Mouse (Mus musculus) cerebellum, adult 2 months (tissue): Measurements from ENCODE around the gene Borcs5. TPM values are rescaled to one million over a fixed set of nuclear protein-coding genes. Genes with fewer than 3 reads are reported as not detected.

Source experiments
- DNase-seq, 2 experiments: peaks; one replicate each; pipeline ENCODE4 v3.0.0; 2021
- H3K27ac ChIP-seq: fragments of 200-500 bp; 2 replicates; pipeline ENCODE4 v1.5.1; 2012; ENCODE audit warnings: low read length, control low read depth, inconsistent platforms; ENCODE audit not compliant: insufficient read depth
- H3K27me3 ChIP-seq: fragments of 200-500 bp; 2 replicates; pipeline ENCODE4 v1.6.1; 2012; ENCODE audit warnings: inconsistent platforms, mild to moderate bottlenecking, low read length, moderate library complexity; ENCODE audit not compliant: control insufficient read depth, insufficient read depth
- H3K4me1 ChIP-seq: fragments of 200-500 bp; 2 replicates; pipeline ENCODE4 v1.6.1; 2011; ENCODE audit warnings: low read length; ENCODE audit not compliant: control insufficient read depth, insufficient read depth
- H3K4me3 ChIP-seq: fragments of 200-500 bp; replicated peaks from 2 replicates; pipeline ENCODE3; 2011; ENCODE audit warnings: mild to moderate bottlenecking, low read depth, low read length, control low read depth; ENCODE audit not compliant: insufficient read depth
- CTCF ChIP-seq: fragments of 200-500 bp; IDR thresholded peaks from 2 replicates; pipeline ENCODE4 v1.5.1; 2011; ENCODE audit warnings: low read depth, mild to moderate bottlenecking, control low read depth, low read length, moderate library complexity, borderline replicate concordance; ENCODE audit not compliant: insufficient read depth
- POLR2A ChIP-seq: fragments of 200-500 bp; IDR thresholded peaks from 2 replicates; pipeline ENCODE4 v1.6.1; 2011; ENCODE audit warnings: low read length, control low read depth, borderline replicate concordance; ENCODE audit not compliant: insufficient read depth
- WGBS: fragments of 180-500 bp; shearing (Covaris S2); methylation state at CpG from one replicate; pipeline ENCODE4 v1.1.7; 2018; 5-methylcytosine and 5-hydroxymethylcytosine counted together
- polyA plus RNA-seq: library from polyadenylated mRNA; depleted of rRNA; stranded (reverse); fragments of >200 nt; gene quantifications from 2 replicates; pipeline ENCODE4 v1.2.3, GENCODE M21; 2012; rRNA removed

Borcs5 gene
- 38.1 and 39.9 TPM in 2 replicates for polyA plus RNA-seq

- no peaks in the 10 kb centered on the region for H3K4me1 ChIP-seq
- 95% methylated on average over 3 of the region's 3 CpGs for WGBS
- H3K4me3 ChIP-seq: no peak within 1 kb of the TSS
- TF ChIP-seq CTCF (no peak), POLR2A (no peak)
- no peak for DNase-seq
- no peak within 1 kb of the TSS for H3K27ac ChIP-seq
- no peaks in the 10 kb centered on the region for H3K27me3 ChIP-seq
These were observed at the start of gene Borcs5 for GRCm38 (mm10) chr6:134639210-134639609. Gene Borcs5 (plus strand): TSS chr6:134639510.

- Histone ChIP-seq H3K4me3 (no peak overlapping the region), H3K27ac (no peak overlapping the region), H3K27me3 (no peaks in the 10 kb centered on the region), H3K4me1 (no peaks in the 10 kb centered on the region)
- WGBS: 80% methylated on average over 2 of the region's 2 CpGs
- no peak for DNase-seq
- TF ChIP-seq CTCF (no peak), POLR2A (no peak)
These were observed 47.7 kb upstream of the Borcs5 start for GRCm38 (mm10) chr6:134591614-134592013.

GRCm38 (mm10) chr6:134594569-134595442, 44.5 kb upstream of the Borcs5 start:
- no peak overlapping the region for H3K27ac ChIP-seq
- H3K4me1 ChIP-seq: no peaks in the 10 kb centered on the region
- no peak for DNase-seq
- 69% methylated on average over 21 of the region's 21 CpGs for WGBS
- H3K4me3 ChIP-seq: no peak overlapping the region
- no peak for TF ChIP-seq POLR2A
- TF ChIP-seq CTCF: no peak
- H3K27me3 ChIP-seq: no peaks in the 10 kb centered on the region

GRCm38 (mm10) chr6:134597651-134598229, 41.6 kb upstream of the Borcs5 start:
- no peaks in the 10 kb centered on the region for H3K27me3 ChIP-seq
- H3K27ac ChIP-seq: no peak overlapping the region
- no peak for TF ChIP-seq CTCF
- no peaks in the 10 kb centered on the region for H3K4me1 ChIP-seq
- WGBS: 94% methylated on average over 6 of the region's 6 CpGs
- no peak for DNase-seq
- no peak overlapping the region for H3K4me3 ChIP-seq

GRCm38 (mm10) chr6:134599239-134599638, 40.1 kb upstream of the Borcs5 start:
- WGBS: 16% methylated on average over 1 of the region's 1 CpGs

GRCm38 (mm10) chr6:134601130-134601529, 38.2 kb upstream of the Borcs5 start:
- Histone ChIP-seq H3K4me1 (no peaks in the 10 kb centered on the region), H3K4me3 (no peak overlapping the region), H3K27me3 (no peaks in the 10 kb centered on the region), H3K27ac (no peak overlapping the region)
- no peak for TF ChIP-seq CTCF
- TF ChIP-seq POLR2A: no peak
- 63% methylated on average over 7 of the region's 7 CpGs for WGBS
- no peak for DNase-seq

More at GRCm38 (mm10) chr6:134599239-134599638, 40.1 kb upstream of the Borcs5 start:
- TF ChIP-seq POLR2A (no peak), CTCF (no peak)
- Histone ChIP-seq H3K4me3 (no peak overlapping the region), H3K27me3 (no peaks in the 10 kb centered on the region), H3K4me1 (no peaks in the 10 kb centered on the region), H3K27ac (no peak overlapping the region)
- no peak for DNase-seq

GRCm38 (mm10) chr6:134601766-134602165, 37.5 kb upstream of the Borcs5 start:
- TF ChIP-seq CTCF: no peak
- TF ChIP-seq POLR2A: no peak
- H3K27ac ChIP-seq: no peak overlapping the region
- no peak overlapping the region for H3K4me3 ChIP-seq
- no peak for DNase-seq
- H3K27me3 ChIP-seq: no peaks in the 10 kb centered on the region
- 59% methylated on average over 3 of the region's 3 CpGs for WGBS
- no peaks in the 10 kb centered on the region for H3K4me1 ChIP-seq
